Mouse (Mus musculus) brain, adult 10 weeks (tissue): ENCODE data around the gene Mical1. TPM values are rescaled to one million over a fixed set of nuclear protein-coding genes. Genes with fewer than 3 reads are reported as not detected.

Experiments
- polyA plus RNA-seq: library from polyadenylated mRNA; stranded (reverse); fragments of 350-450 nt; fragmentation: Illumina TruSeq; extraction: RNeasy Lipid Tissue Mini Kit (QIAGEN cat#74804); gene quantifications from one replicate; pipeline ENCODE4 v1.2.3, GENCODE M21; 2015; ENCODE audit warnings: low read depth, low replicate concordance

The Mical1 gene
- 11.6 TPM for polyA plus RNA-seq

GRCm38 (mm10) chr10:41476171-41477017 lies at the start of gene Mical1:
Gene Mical1, plus strand, starts transcription at chr10:41476314.

DNA sequence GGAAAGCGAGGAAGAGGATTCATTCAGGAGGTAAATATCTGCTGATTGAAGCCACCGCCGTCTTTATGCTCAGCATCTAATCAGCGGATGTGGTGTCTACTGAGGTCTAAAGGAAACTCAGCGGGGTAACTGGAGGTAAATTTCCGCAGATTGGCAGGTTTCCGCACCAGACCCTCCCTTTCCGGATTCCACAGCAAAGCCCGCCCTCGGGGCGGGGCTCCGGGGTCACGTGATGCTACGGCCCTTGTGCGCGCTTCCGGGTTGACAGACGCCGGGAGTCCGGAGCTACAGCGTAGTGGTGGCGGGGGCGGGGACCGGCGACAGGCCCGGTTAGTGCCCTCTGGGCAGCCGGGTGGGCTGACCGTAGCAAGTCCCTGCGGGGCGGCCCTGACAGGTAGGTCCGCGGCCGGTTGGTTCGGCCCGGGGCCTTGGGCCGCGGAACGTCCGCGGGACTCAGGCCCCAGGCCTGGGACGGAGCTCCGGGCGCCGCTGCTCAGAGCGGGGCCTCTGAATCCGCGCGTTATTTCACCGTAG lies 25.9 kb upstream of the Mical1 start, which contains the start of gene Zbtb24:
TSS of gene Zbtb24 (plus strand) at position 247 of the 534 bp plus-strand sequence.

GRCm38 (mm10) chr10:41489708-41490517 lies 13.8 kb downstream of the Mical1 start, which contains the start of the genes Smpd2 and Ppil6:
Gene Smpd2, minus strand, starts transcription at chr10:41490369.
Gene Ppil6, plus strand, starts transcription at chr10:41490439.

GRCm38 (mm10) chr10:41518981-41519618 lies 43.0 kb downstream of the Mical1 start, which contains the start of gene Cd164:
Gene Cd164, plus strand, starts transcription at chr10:41519414.

Other genes with a start within 250 kb of the Mical1 start
- 24.6 TPM for gene Fig4, start 173.1 kb upstream of the Mical1 start, polyA plus RNA-seq
- gene Ak9, start 172.3 kb upstream of the Mical1 start, polyA plus RNA-seq: 0.30 TPM
- 13.1 TPM for gene Zbtb24, start 25.9 kb upstream of the Mical1 start, polyA plus RNA-seq
- 21.0 TPM for gene Smpd2, start 14.1 kb downstream of the Mical1 start, polyA plus RNA-seq
- gene Ppil6, start 14.1 kb downstream of the Mical1 start, polyA plus RNA-seq: 7.5 TPM
- 69.9 TPM for gene Cd164, start 43.1 kb downstream of the Mical1 start, polyA plus RNA-seq
- gene Ccdc162, start 240.3 kb downstream of the Mical1 start, polyA plus RNA-seq: 2.9 TPM